Mouse (Mus musculus): ENCODE results near the gene Copg2. TPM values are rescaled to one million over a fixed set of nuclear protein-coding genes. Genes with fewer than 3 reads are reported as not detected.

Copg2 gene
- 27.7 TPM for polyA plus RNA-seq (2014; fragmentation: Illumina TruSeq; extraction: RNeasy Lipid Tissue Mini Kit (QIAGEN cat#74804); ENCODE audit: low read depth, low replicate concordance)

GRCm38 (mm10) chr6:30896195-30896985, at the start of gene Copg2:
Gene Copg2, minus strand, starts transcription at chr6:30896794.

DNA sequence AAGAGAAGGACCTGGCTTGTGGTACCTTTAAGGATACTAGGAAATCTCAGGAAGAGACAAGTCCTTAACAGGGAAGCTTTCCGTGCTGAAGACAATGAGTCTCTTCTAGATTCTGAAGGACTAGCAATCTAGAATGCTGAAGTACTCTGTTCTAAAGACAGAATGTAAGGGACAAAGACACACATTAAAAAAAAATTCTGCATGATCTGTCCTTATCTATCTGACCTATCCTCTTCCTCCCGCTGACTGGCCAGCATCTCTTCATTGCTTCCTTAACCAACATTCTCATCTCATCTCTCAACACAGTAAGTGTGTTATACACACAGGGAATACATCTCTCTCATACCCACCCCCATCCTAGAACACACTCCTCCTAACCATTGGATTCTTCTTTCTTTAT, 18.9 kb upstream of the Copg2 start, which contains the start of gene Tsga13:
Gene Tsga13 (minus strand): TSS at position 101 of the 400 bp plus-strand sequence.

DNA sequence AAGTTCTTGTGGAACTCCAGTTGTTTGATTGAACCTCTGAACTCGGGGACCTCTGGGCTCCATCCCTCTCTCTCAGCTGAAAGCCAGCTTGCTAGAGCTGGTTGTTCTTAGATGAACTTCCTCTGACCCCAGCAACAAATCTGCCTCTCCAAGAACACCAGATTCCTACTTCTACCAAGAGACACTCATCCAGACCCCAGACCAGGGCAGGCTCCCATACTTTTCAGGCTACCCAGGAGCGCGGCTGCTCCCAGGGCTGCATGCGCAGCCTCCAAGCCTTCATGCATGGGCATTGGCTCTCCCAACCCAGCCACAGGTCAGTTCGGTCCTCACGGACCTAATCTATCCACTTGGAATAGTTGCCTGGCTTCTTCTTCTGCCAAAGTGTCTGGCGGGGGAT, 173.3 kb downstream of the Copg2 start, which contains the start of gene Mest:
Gene Mest (plus strand): TSS at position 217 of the 400 bp plus-strand sequence.

Other genes with a start within 250 kb of the Copg2 start
- 3.0 TPM for gene Cep41, start 203.0 kb downstream of the Copg2 start, polyA plus RNA-seq (2014; fragmentation: Illumina TruSeq; extraction: RNeasy Lipid Tissue Mini Kit (QIAGEN cat#74804); ENCODE audit: low read depth, low replicate concordance)
- gene Mest, start 173.2 kb downstream of the Copg2 start, polyA plus RNA-seq (2014; fragmentation: Illumina TruSeq; extraction: RNeasy Lipid Tissue Mini Kit (QIAGEN cat#74804); ENCODE audit: low read depth, low replicate concordance), result 3.5 TPM
- gene Tsga13, start 18.8 kb upstream of the Copg2 start, polyA plus RNA-seq (2014; fragmentation: Illumina TruSeq; extraction: RNeasy Lipid Tissue Mini Kit (QIAGEN cat#74804); ENCODE audit: low read depth, low replicate concordance), result not detected
- not detected for gene Klf14, start 62.3 kb upstream of the Copg2 start, polyA plus RNA-seq (2014; fragmentation: Illumina TruSeq; extraction: RNeasy Lipid Tissue Mini Kit (QIAGEN cat#74804); ENCODE audit: low read depth, low replicate concordance)

Measured in heart, adult 10 weeks (tissue).